Mouse (Mus musculus) heart, postnatal 10 days (tissue): Measurements from ENCODE around the gene Gabra3. TPM values are rescaled to one million over a fixed set of nuclear protein-coding genes. Genes with fewer than 3 reads are reported as not detected.

Experiments
- DNase-seq, 2 experiments: peaks; one replicate each; pipeline ENCODE4 v3.0.0; 2021
- intact Hi-C: fragments of 180-260 bp; cut with DNase I; formaldehyde crosslinking; loops from one replicate; pipeline ENCODE4 v1.15.1; 2025
- microRNA-seq, 2 experiments: library from miRNA; unstranded; fragments of <30 nt; microRNA quantifications; one replicate each; pipeline ENCODE4 v1.2.0; 2022
- total RNA-seq, 2 experiments: library from RNA; stranded (reverse); gene quantifications; 2 replicates each; pipeline ENCODE4 v1.2.3; 2021

The Gabra3 gene
- under 1 TPM; 0.32 to 0.38 TPM for total RNA-seq

DNA sequence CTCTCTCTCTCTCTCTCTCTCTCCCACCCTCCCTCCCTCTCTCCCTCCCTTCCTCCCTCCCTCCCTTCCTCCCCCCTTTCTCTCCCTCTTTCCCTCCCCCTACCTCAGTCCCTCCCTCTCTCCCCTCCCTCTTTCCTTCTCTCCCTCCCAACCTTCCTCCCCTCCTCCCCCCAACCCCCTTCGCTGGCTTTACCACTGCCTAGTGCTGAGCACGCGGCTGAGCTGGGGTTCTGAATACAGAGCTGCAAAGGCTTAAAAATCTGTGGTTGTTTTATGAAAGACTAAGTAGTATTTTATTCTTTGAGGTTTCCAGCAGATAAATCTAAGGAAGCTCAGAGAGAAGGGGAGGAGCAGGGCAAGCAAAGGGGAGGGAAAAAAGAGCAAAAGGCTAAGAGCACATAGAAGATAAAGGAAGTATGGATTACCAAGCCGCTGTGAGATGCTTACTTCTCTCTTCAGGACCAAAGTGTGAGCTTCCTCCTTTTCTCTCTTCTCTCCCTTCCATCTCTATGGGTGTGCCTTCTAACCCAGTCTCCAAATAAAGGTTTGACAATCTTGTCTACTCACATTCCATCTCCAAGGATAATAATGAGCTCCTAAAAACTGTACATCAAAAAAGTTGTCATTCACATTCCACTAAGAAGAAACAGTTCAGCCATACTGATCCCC lies at the start of gene Gabra3:
Gene Gabra3 (minus strand): TSS at position 619 of the 669 bp plus-strand sequence.
- intact Hi-C loops, result no loop called here

DNA sequence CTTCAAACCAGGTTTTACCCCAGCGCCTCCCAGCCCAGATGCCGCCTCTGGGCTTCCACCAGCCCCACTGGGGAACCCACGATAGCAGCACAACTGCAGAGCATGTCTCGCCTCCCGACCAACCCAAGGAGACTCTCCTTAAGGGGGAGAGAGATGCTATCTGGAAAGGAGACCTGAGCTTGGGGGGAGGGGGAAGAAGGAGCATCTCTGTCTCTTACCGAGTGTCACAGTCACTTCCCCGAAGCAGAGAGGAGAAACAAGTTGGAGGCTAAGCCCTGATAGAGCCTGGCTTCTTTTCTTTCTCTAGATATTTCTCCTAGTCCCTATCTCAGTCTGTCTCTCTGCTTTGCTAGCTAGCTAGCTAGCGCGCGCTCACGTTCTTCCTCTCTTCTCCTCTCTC lies 859 bp downstream of the Gabra3 start:
- intact Hi-C loops, result no loop called here
- DNase-seq, result no peak

More for the DNA sequence above, at the start of gene Gabra3:
- DNase-seq, result no peak

DNA sequence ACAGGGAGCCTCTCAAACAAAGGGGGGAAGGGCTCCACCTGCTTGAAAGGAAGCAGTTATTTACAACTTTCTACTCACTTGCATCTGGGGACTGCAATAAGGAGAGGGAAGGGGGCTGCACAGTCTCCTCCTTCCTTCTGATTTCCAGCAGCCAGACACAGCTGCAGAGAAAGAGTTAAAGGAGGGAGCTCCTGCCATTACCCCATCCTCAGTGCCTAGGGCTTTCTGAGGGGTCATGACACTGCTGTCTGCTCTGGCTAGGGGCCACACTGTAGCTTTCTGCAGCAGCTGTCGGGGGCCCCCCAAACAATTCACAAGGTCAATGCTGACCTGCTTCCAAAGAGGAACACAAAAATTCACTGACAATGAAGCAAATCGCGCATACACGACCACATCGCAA lies 1.3 kb downstream of the Gabra3 start:
- no peak for DNase-seq
- intact Hi-C loops, result no loop called here

DNA sequence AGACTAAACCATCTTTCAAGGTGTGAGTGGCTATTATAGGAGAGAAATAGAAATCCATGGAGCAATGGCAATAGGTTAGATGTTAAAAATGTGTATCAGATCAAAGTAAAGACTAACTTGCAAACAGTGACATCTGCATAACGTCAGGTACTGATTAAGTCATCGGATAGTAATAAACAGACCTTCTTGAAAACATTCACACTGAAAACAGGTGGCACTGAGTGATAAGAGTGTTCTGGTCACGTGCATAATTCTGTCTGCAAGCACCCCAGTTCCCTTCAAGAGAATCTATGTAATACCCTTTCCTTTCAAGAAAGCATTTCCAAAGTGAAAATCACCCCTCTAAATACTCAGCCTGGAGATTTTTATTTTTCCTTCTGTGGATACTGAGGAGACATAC lies 6.0 kb downstream of the Gabra3 start:
- no peak for DNase-seq
- intact Hi-C loops, result no loop called here

DNA sequence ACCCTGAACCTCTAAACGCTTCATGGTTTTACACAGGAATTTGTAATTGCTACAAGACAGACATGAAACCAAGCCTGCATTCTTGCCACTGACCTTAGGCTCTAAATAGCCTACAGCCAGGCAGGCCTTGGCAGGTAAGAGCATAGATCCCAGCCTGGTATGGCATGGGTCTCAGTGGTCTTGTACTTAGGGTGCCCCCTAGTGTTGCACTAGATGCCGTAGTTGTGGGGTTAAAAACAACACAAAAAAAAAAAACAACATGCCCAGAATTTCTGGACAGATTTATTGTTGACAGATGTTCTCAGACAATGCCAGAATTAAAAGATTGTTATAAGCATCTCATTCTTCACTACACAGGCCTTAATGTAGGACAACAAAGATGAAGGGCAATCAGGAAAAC lies 12.0 kb downstream of the Gabra3 start:
- intact Hi-C loops, result loop anchor here (5.0 kb wide), 2 partner anchors 632 to 997 kb away; no protein-coding TSS in a partner anchor
- DNase-seq, result no peak

DNA sequence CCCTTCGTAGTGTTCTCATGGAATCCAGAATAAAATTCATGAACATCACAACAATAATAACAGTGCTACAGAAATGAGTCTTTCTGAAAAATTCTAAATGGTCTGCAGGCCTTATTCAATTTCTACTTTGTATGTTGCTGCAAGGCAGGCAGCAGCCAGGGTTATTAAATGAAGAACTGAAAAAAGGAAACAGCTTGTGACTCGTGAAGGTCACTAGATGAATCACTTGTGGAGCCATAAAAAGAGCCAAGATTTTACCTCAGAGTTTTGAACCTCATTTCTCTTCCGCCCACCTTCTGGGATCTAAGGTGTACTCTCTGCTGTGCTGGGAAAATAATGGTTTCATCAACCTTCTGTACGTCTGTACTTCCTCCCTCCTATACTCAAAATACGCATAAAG lies 159.4 kb downstream of the Gabra3 start:
- intact Hi-C loops, result no loop called here
- no peak for DNase-seq

DNA sequence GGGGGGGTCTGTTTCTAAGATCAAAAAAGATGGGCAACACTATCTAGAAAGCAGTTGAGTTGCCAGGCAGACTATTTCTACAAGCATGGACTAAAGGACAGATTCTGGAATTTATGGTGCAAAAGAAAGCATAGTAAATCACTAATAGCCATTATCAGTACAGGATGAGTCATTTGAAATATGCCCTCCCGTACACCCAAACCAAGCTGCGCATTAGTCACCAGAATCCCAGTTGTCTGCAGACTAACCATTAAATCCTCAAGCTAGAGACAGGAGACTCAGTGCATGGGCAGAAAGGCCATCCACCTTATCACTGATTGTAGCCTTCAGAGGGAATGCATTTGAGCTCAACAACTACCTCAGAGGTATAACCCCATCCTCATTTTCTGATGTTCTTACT lies 166.8 kb downstream of the Gabra3 start:
- intact Hi-C loops, result no loop called here
- no peak for DNase-seq

DNA sequence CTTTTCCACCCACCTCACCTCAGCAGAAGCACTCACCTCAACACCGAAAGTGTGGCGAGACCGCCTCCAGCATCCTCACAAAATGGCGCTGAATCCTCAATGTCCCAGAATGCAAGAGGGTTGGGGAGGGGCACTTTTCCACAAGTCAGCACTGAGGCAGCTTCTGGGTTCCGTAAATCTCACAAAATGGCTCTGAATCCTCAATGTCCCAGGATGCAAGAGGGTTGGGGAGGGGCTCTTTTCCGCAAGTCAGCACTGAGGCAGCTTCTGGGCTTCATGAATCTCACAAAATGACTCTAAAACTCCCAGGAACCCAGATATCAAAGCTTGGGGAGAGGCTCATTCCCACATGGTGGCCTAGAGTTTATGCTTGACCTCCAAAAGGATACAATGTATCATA lies 269.9 kb downstream of the Gabra3 start, which contains the start of gene Magea10:
Gene Magea10 (minus strand): TSS at position 101 of the 400 bp plus-strand sequence.
- no peak for DNase-seq
- intact Hi-C loops, result no loop called here

Small RNA genes within 50 kb of the gene (microRNA-seq; reads per million reads assigned to microRNA genes)
- gene Mir105 (0 reads per million in 2 experiments), gene Mir767 (0 reads per million in 2 experiments)

Other genes with a start within 250 kb of the Gabra3 start
- under 1 TPM in 1 of 2 experiments, not detected in 1; 0.10 TPM for gene Gabrq, start 168.3 kb upstream of the Gabra3 start, total RNA-seq